Mouse (Mus musculus): ENCODE measurements around the gene Mrpl12.

Gene Mrpl12

GRCm38 (mm10) chr11:120484265-120484981 lies at the start of gene Mrpl12:
Gene Mrpl12, plus strand, starts transcription at chr11:120484613.
- DNase-seq (ENCODE audit: low spot score in 2 of 2), result peak; percentile 92 to 93

GRCm38 (mm10) chr11:120437152-120437856 lies 47.1 kb upstream of the Mrpl12 start, which contains the start of gene Nploc4:
Gene Nploc4, minus strand, starts transcription at chr11:120437708.
- DNase-seq (ENCODE audit: low spot score in 2 of 2), result peak; percentile 86 to 87

- DNase-seq (ENCODE audit: low spot score in 2 of 2), result no peak
Observed at GRCm38 (mm10) chr11:120437857-120438385, 46.5 kb upstream of the Mrpl12 start.

- DNase-seq (ENCODE audit: low spot score in 2 of 2), result no peak
Observed at GRCm38 (mm10) chr11:120442344-120442743, 42.1 kb upstream of the Mrpl12 start, which contains the start of gene Tspan10. Gene Tspan10, plus strand, starts transcription at chr11:120442644.

- DNase-seq (ENCODE audit: low spot score in 2 of 2), result no peak
Observed at GRCm38 (mm10) chr11:120442765-120443280, 41.6 kb upstream of the Mrpl12 start.

- no peak for DNase-seq (ENCODE audit: low spot score in 2 of 2)
Observed at GRCm38 (mm10) chr11:120444106-120444505, 40.3 kb upstream of the Mrpl12 start.

DNA sequence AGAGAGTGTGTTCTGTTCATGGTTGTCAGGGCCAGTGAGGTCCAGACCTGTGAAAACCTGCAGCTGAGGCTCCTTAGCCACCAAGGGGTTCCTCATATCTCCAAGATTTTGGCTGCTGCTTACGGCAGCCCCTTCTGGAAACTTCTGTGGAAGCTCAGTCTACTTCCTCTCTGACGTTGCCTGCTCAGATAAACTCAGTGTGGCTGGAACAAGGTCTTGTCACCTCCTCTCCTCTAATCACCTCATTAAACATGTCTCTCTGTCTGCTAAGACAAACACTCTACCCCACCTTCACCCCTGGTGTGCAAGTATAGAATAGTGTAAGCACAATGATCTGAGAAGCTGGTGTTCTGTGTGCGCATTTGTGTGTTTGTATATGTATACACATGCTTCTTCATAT lies 38.9 kb upstream of the Mrpl12 start:
- DNase-seq (ENCODE audit: low spot score in 2 of 2), result no peak

- no peak for DNase-seq (ENCODE audit: low spot score in 2 of 2)
Observed at GRCm38 (mm10) chr11:120447179-120447578, 37.2 kb upstream of the Mrpl12 start.

DNA sequence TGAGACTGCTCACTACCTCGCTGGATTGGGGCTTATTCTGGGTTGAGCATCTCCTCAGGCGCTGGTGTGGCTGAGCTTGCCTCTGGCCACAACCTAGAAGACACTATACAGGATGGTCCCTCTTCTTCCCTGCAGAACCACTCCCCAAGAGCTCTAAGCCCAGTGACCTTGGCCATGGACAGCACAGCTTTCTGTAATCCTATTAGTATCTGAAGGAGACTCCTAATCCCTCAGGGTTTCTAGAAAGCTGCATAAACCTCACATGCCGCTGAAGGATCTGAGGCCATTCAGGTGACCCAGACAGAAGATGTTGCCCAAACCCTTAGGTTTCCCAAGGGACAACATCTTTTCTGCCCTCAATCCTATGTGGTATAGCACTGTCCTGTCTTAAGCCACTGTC lies 32.2 kb upstream of the Mrpl12 start:
- DNase-seq (ENCODE audit: low spot score in 2 of 2), result no peak

DNA sequence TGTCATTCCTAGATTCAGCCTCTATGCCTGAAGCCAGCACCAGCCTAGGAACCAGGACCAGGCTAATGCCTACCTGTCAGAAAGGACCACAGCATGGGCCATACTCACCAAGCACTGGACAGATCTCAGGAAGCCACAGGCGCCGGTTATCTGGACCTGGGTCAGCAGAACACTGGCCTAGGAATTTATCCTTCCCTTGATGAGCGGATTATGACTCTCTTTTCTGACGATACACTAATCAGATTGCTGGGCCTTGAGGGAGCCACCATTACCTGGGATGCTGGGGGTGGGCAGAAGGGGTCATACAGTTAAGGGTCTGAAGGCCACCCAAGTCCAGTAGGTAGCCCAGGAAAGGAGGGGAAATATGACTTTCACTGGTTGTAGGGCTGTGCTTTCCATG lies 31.1 kb upstream of the Mrpl12 start, which contains the start of gene Pde6g:
Pde6g (minus strand) TSS at position 195 of the 400 bp plus-strand sequence.
- no peak for DNase-seq (ENCODE audit: low spot score in 2 of 2)

GRCm38 (mm10) chr11:120454965-120455364 lies 29.4 kb upstream of the Mrpl12 start:
- no peak for DNase-seq (ENCODE audit: low spot score in 2 of 2)

DNA sequence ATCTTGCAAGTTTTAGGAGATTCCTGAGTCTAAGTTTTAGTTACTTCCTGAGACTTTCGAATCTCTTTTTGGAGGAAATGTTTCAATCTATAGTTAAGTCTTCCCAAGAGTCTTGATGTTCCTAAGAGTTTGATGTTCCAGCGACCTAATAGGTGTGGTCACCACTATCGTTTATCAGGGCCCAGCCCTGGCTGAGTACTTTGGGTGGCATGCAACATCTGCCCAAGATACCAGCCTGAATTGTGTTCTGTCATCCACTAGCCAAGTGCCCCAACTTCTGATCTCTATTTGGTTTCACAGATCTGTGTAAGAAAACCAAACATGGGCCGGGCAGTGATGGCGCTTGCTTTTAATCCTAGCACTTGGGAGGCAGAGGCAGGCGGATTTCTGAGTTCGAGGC lies 29.0 kb upstream of the Mrpl12 start:
- DNase-seq (ENCODE audit: low spot score in 2 of 2), result no peak

DNA sequence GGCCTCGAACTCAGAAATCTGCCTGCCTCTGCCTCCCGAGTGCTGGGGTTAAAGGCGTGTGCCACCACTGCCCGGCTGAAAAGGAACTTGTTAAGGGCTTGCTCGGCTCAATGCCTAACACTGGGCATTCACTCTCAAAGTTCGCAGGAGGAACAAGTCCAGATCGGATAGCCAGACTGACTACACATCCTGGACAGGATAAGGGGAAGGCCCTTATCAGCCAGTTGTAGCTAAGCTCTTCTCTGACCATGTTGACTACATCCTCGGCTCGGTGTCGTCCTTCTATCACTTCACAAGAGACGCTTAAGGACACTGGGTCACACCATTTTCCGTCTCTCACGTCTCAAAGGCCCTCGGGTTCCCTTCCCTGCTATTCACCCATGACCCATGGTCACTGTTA lies 27.0 kb upstream of the Mrpl12 start:
- no peak for DNase-seq (ENCODE audit: low spot score in 2 of 2)

DNA sequence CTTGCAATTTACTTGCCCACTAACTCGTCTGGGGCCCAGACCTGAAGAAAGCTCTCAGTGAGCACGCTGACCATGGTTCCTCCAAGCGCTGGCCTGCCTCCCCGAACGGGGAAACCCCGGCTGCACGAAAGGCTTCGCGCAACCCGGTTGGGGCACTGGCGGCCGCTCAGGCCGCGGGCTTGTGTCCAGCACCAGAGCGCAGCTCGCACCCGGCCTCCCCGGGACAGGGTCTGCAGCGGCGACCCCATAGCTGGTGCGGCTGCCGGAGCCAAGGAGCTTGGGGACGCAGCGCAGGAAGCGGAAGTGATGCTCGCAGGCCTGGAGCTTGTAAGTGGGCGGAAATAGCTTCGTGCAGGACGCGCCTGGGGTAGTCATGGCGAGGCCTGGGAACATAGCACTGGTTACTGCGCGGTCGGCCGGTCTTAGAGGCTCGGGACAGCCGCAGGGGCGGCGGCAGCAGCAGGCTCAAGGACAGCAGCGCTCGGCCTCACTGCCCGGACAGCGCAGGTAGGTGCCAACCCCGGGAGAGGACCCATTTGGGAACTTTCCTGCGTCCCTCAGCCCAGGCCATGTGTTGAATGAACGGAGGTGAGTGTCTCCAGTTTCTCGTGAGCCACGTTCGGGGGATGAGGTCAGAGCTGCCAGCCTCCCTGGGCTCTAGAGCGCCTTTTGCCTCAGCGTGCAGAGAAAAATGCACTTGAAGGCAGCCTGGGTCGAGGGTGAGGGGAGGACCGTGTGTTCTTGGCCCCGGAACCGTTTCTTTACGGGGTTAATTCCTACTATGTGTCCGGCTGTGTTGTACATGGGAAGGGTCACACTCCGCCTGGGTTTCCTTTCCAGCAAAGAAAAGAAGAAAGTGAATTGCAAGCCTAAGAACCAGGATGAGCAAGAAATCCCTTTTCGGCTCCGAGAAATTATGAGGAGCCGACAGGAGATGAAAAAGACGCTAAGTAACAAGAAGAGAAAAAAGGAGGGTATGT lies 26.4 kb upstream of the Mrpl12 start, which contains the start of the genes Oxld1 and Ccdc137:
Oxld1 (minus strand) TSS at position 297 of the 980 bp plus-strand sequence.
Ccdc137 (plus strand) TSS at position 344 of the 980 bp plus-strand sequence.
- peak; percentile 79 for DNase-seq (ENCODE audit: low spot score in 2 of 2)

GRCm38 (mm10) chr11:120458847-120459597 lies 25.4 kb upstream of the Mrpl12 start:
- DNase-seq (ENCODE audit: low spot score in 2 of 2), result no peak

- no peak for DNase-seq (ENCODE audit: low spot score in 2 of 2)
Observed at GRCm38 (mm10) chr11:120463536-120463935, 20.9 kb upstream of the Mrpl12 start.

DNA sequence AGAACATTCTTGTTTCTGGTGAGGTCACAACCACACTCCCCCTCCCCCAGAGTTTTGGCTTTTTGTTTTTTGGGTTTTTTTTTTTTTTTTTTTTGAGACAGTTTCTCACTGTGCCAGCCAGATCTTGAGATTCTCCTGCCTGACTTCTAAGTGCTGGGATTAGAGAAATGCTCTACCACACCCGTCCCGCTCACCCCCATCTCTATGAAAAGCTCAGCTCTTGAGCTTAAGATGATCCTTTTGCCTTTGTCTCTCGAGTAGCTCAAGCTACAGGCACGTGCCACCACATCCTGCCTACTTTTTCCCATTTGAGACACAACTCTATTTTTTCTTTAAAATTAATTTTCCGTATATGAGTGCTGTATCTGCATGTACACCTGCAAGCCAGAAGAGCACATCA lies 20.0 kb upstream of the Mrpl12 start:
- no peak for DNase-seq (ENCODE audit: low spot score in 2 of 2)

- DNase-seq (ENCODE audit: low spot score in 2 of 2), result no peak
Observed at GRCm38 (mm10) chr11:120465521-120465920, 18.9 kb upstream of the Mrpl12 start.

DNA sequence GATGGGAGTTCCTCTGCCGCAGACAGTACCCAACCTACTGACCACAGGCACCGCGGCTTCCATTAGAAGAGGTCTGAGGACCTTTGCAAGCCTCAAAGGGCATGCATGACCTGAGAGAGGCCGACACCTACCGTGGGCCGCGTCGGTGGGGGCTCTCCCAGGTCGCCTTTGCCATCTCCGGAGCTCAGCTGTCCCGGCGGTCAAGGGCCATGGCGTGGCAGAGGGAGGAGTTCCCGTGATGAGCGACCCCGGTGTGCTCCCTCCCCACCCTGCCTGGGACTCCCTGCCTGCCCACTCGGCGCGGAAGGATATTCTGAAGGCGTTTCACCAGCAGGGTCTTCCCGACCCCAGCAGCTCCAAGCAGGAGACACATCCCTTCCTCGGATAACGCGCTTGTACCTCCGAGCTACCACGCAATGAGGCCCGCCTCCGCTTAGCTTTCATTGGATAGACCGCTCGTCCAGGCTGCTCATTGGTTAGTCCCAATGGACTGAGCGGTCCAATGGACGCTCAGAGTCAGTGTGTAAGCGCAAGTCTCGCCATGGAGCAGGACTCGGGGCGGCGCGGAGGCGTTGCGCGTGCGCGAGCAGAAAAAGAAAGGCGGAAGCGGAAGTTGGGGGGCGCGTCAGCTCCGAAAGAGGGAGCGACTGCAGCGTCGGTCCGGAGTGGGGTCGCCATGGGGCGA lies 17.2 kb upstream of the Mrpl12 start, which contains the start of gene Arl16:
Arl16 (minus strand) TSS at position 557 of the 685 bp plus-strand sequence.
- DNase-seq (ENCODE audit: low spot score in 2 of 2), result peak; percentile 94 to 95

GRCm38 (mm10) chr11:120467736-120468092 lies 16.7 kb upstream of the Mrpl12 start:
- DNase-seq (ENCODE audit: low spot score in 2 of 2), result peak in 1 of 2 experiments; percentile 17
